Mouse (Mus musculus) adrenal gland, postnatal 36 days (tissue): ENCODE data around the gene Tpd52l1. TPM values are rescaled to one million over a fixed set of nuclear protein-coding genes. Genes with fewer than 3 reads are reported as not detected.

Source experiments
- total RNA-seq, 2 experiments: library from RNA; stranded (reverse); gene quantifications; 2 replicates each; pipeline ENCODE4 v1.2.3; 2021

The Tpd52l1 gene
- total RNA-seq, 2 experiments from 2014 or later, result 32.0 to 49.2 TPM

Other genes starting within 250 kb of the Tpd52l1 start
- gene Hddc2, start 132.6 kb downstream of the Tpd52l1 start, total RNA-seq, result 10 to 100 TPM; 21.1 to 42.4 TPM
- gene Rnf217, start 163.2 kb upstream of the Tpd52l1 start, total RNA-seq, result 10 to 100 TPM in 1 of 2 experiments, 1 to 10 TPM in 1; 8.8 to 10.8 TPM